Mouse (Mus musculus) heart, adult 11 months (tissue): ENCODE results near the gene Ttc9b.
A peak's percentile ranks its signal among the peaks of the same experiment; 100 is the strongest.

Experiments used
- DNase-seq: peaks from one replicate; pipeline ENCODE4 v3.0.0; 2022

Ttc9b gene

GRCm38 (mm10) chr7:27688815-27689612 lies 35.3 kb downstream of the Ttc9b start, which contains the start of gene Zfp607b:
Gene Zfp607b (plus strand): TSS chr7:27689340.
- peak; percentile 100 for DNase-seq

GRCm38 (mm10) chr7:27691076-27691475 lies 37.4 kb downstream of the Ttc9b start:
- DNase-seq, result peak; percentile 76

- DNase-seq, result peak; percentile 33
These were observed 43.0 kb downstream of the Ttc9b start for GRCm38 (mm10) chr7:27696711-27697110.
